Comparison of ENCODE assay signal across 8 mouse cellular contexts in the genomic region with DNA sequence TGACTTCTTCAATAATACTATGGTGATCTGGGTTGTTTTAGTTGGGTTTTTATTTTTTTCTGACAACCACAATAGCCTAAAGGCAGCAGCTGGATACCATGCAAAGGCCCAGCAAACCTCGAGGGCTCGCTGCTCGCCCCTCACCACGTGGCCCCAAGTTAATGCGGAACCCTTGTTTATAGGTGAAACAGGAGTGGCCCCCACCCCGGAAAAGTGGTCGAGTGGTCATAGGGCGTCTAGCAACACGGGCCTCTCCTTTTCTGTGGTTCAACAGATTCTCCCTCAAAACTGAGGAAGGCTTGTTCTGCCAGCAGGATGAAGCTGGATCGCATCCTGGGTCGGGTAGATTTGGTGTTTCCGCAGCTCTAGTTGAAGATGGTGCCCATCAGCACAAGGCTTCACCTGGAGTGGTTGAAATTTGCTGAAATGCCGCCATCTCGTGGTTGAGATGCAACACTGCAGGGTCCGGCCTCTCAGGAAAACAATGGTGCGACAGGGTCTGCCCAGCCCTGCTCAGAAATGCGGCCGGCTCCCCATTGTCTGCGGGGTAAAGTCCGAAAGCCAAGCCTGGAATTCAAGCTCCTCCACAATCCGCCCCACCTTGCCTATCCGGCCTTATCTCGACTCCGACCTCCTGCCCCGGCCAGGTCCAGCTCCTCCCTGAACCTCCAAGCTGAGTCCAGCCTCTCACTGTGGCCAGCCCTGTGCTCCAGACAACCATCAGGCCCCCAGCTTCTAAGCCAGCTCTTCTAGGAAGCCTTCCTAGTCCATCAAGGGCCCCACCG. TPM values are rescaled to one million over a fixed set of nuclear protein-coding genes. Genes with fewer than 3 reads are reported as not detected.
DNase-seq lines count a peak whose midpoint lies in the region; ATAC-seq and TF ChIP-seq lines count a peak whose summit lies in the region.

No protein-coding gene starts in this region.

- 18% methylated on average over 26 of the region's 26 CpGs for WGBS in forebrain, embryonic 15.5 days
- 19% methylated on average over 26 of the region's 26 CpGs for WGBS in liver, postnatal 0 days (ENCODE audit: insufficient replicate concordance)
- WGBS in neural tube, embryonic 15.5 days: 22% methylated on average over 26 of the region's 26 CpGs

- H3K9me3 ChIP-seq in ES-Bruce4 (replicated peaks; ENCODE audit: control insufficient read depth, insufficient read depth, low read length, poor library complexity, severe bottlenecking): no peaks in the 10 kb centered on the region
- H3K9me3 ChIP-seq in forebrain, embryonic 15.5 days: no peaks in the 10 kb centered on the region
- H3K9me3 ChIP-seq in liver, postnatal 0 days (ENCODE audit: low read length): no peaks in the 10 kb centered on the region
- H3K9me3 ChIP-seq in neural tube, embryonic 15.5 days (replicated peaks): no peaks in the 10 kb centered on the region

- intact Hi-C loops in heart, postnatal 25 days (cut with DNase I): loop anchor here (1.0 to 5.0 kb wide), 4 partner anchors 177 to 364 kb away; a partner anchor contains a TSS

- peak; percentile 60 for DNase-seq in heart, postnatal 25 days (ENCODE audit: low spot score)
- DNase-seq in layer of hippocampus, adult 11-12 months (ENCODE audit: low spot score): peak; percentile 83
- DNase-seq in liver, postnatal 0 days: peak; percentile 83
- peak; percentile 86 for DNase-seq in testis, postnatal 10 days (ENCODE audit: low spot score)

- no peaks in the 10 kb centered on the region for H3K4me1 ChIP-seq in ES-Bruce4 (ENCODE audit: control insufficient read depth, insufficient read depth, low read length)
- peaks cover 4% of the 10 kb centered on the region for H3K4me1 ChIP-seq in forebrain, embryonic 15.5 days
- peaks cover 10% of the 10 kb centered on the region for H3K4me1 ChIP-seq in liver, postnatal 0 days (ENCODE audit: insufficient read depth)
- peaks cover 9% of the 10 kb centered on the region for H3K4me1 ChIP-seq in neural tube, embryonic 15.5 days

- peak; percentile 73 for ATAC-seq in cerebellum, adult (ENCODE audit: insufficient number of reproducible peaks, low FRiP score, low TSS enrichment)
- ATAC-seq in forebrain, embryonic 15.5 days (replicated peaks): peak; percentile 90
- ATAC-seq in liver, postnatal 0 days: peak; percentile 60
- ATAC-seq in neural tube, embryonic 15.5 days (ENCODE audit: low FRiP score): peak; percentile 85

- H3K27me3 ChIP-seq in ES-Bruce4 (ENCODE audit: control insufficient read depth, insufficient read depth, low read length, poor library complexity, severe bottlenecking): no peaks in the 10 kb centered on the region
- H3K27me3 ChIP-seq in forebrain, embryonic 15.5 days: no peaks in the 10 kb centered on the region
- H3K27me3 ChIP-seq in liver, postnatal 0 days (ENCODE audit: insufficient read depth, low read length): no peaks in the 10 kb centered on the region
- no peaks in the 10 kb centered on the region for H3K27me3 ChIP-seq in neural tube, embryonic 15.5 days (replicated peaks)

- peak; percentile 55; the same call in 1 of the 2 replicates for TF ChIP-seq EP300 in ES-Bruce4 (IDR thresholded peaks at IDR 0.05; ENCODE audit: insufficient read depth, low read depth, low read length)
- TF ChIP-seq EP300 in liver, postnatal 0 days (IDR thresholded peaks at IDR 0.05; ENCODE audit: low read depth): no peak

- H3K9ac ChIP-seq in ES-Bruce4 (ENCODE audit: low read depth, poor library complexity, severe bottlenecking): peak overlapping the region; percentile 46
- H3K9ac ChIP-seq in forebrain, embryonic 15.5 days (replicated peaks): peak overlapping the region; percentile 55
- H3K9ac ChIP-seq in liver, postnatal 0 days (replicated peaks): peak overlapping the region; percentile 33; the same call in 1 of the 2 replicates
- H3K9ac ChIP-seq in neural tube, embryonic 15.5 days (replicated peaks): peak overlapping the region; percentile 57

- H3K27ac ChIP-seq in ES-Bruce4 (ENCODE audit: insufficient read depth, low read length): peak overlapping the region; percentile 26; the same call in 1 of the 2 replicates
- no peak overlapping the region for H3K27ac ChIP-seq in forebrain, embryonic 15.5 days (replicated peaks)
- H3K27ac ChIP-seq in liver, postnatal 0 days (ENCODE audit: low read depth): no peak overlapping the region
- H3K27ac ChIP-seq in neural tube, embryonic 15.5 days (replicated peaks): no peak overlapping the region

- TF ChIP-seq CTCF in ES-Bruce4 (IDR thresholded peaks at IDR 0.05; ENCODE audit: low read depth, low read length): peak; percentile 89
- peak; percentile 93 for TF ChIP-seq CTCF in liver, postnatal 0 days (IDR thresholded peaks at IDR 0.05; ENCODE audit: low read depth)

- H3K4me3 ChIP-seq in ES-Bruce4 (ENCODE audit: low read depth, low read length): peak overlapping the region; percentile 53
- H3K4me3 ChIP-seq in forebrain, embryonic 15.5 days: peak overlapping the region; percentile 35
- 0 out of 2 replicates have a peak overlapping the region, but pooled peaks have one; percentile 4 for H3K4me3 ChIP-seq in liver, postnatal 0 days (ENCODE audit: low read depth, low read length)
- H3K4me3 ChIP-seq in neural tube, embryonic 15.5 days (replicated peaks): peak overlapping the region; percentile 36

- no peak for TF ChIP-seq POLR2A in ES-Bruce4 (IDR thresholded peaks at IDR 0.05; ENCODE audit: insufficient read depth, low read length)

- no peaks in the 10 kb centered on the region for H3K36me3 ChIP-seq in ES-Bruce4 (ENCODE audit: control insufficient read depth, insufficient read depth, low read length, poor library complexity, severe bottlenecking)
- no peaks in the 10 kb centered on the region for H3K36me3 ChIP-seq in forebrain, embryonic 15.5 days
- no peaks in the 10 kb centered on the region for H3K36me3 ChIP-seq in liver, postnatal 0 days (replicated peaks; ENCODE audit: insufficient read depth, low read length)
- no peaks in the 10 kb centered on the region for H3K36me3 ChIP-seq in neural tube, embryonic 15.5 days

- H3K4me2 ChIP-seq in forebrain, embryonic 15.5 days (replicated peaks): peak overlapping the region; percentile 68
- peak overlapping the region; percentile 69 for H3K4me2 ChIP-seq in liver, postnatal 0 days (ENCODE audit: low read depth, low read length)
- H3K4me2 ChIP-seq in neural tube, embryonic 15.5 days: peak overlapping the region; percentile 68

RNA-seq across cellular contexts. Expression of a gene that starts 5.6 kb away (rescaled TPM):
- 28.4 and 35.7 TPM in 2 replicates for polyA plus RNA-seq in ES-Bruce4 (2011; ENCODE audit: insufficient read depth, insufficient read length, low read depth, missing spikeins)
- polyA plus RNA-seq in forebrain, embryonic 15.5 days (2015; fragmentation: Nextera tagmentation; extraction: Ambion mirVana): 39.8 and 43.4 TPM in 2 replicates
- total RNA-seq in heart, postnatal 25 days (2021): 1 to 10 TPM; 6.2 to 8.3 TPM
- polyA plus RNA-seq in liver, postnatal 0 days (2015; fragmentation: Nextera tagmentation; extraction: Ambion mirVana): 7.1 and 7.5 TPM in 2 replicates
- 36.5 and 36.9 TPM in 2 replicates for polyA plus RNA-seq in neural tube, embryonic 15.5 days (2015; fragmentation: Nextera tagmentation; extraction: Ambion mirVana)

RNA-seq across cellular contexts. Expression of a gene that starts 53.5 kb away (rescaled TPM):
- polyA plus RNA-seq in ES-Bruce4 (2011; ENCODE audit: insufficient read depth, insufficient read length, low read depth, missing spikeins): not detected in 2 replicates
- polyA plus RNA-seq in forebrain, embryonic 15.5 days (2015; fragmentation: Nextera tagmentation; extraction: Ambion mirVana): 0.39 and 0.41 TPM in 2 replicates
- under 1 TPM; 0.36 to 0.57 TPM for total RNA-seq in heart, postnatal 25 days (2021)
- polyA plus RNA-seq in liver, postnatal 0 days (2015; fragmentation: Nextera tagmentation; extraction: Ambion mirVana): 14.8 and 16.5 TPM in 2 replicates
- 0.37 and 2.4 TPM in 2 replicates for polyA plus RNA-seq in neural tube, embryonic 15.5 days (2015; fragmentation: Nextera tagmentation; extraction: Ambion mirVana)
